Mouse (Mus musculus) inflammation-experienced regulatory T-cells (primary cell): ENCODE results near the gene Lgalsl. TPM values are rescaled to one million over a fixed set of nuclear protein-coding genes. Genes with fewer than 3 reads are reported as not detected.

Source experiments
- polyA plus RNA-seq, 2 experiments: library from polyadenylated mRNA; unstranded; fragments of 100-300 nt; shearing (Covaris generic); gene quantifications; one replicate each; pipeline ENCODE4 v1.2.1; 2017

Lgalsl gene
- 1 to 10 TPM; 7.7 to 8.5 TPM for polyA plus RNA-seq

GRCm38 (mm10) chr11:20830686-20831505 lies at the start of gene Lgalsl:
Gene Lgalsl, minus strand, starts transcription at chr11:20831056.

Other genes starting within 250 kb of the Lgalsl start
- gene Aftph, start 89.5 kb downstream of the Lgalsl start, polyA plus RNA-seq = 10 to 100 TPM; 59.0 to 61.5 TPM